In genomic region chr7:101963621-101964020, GRCm38 (mm10) we compare ENCODE assay signal across 17 mouse cellular contexts. TPM values are rescaled to one million over a fixed set of nuclear protein-coding genes. Genes with fewer than 3 reads are reported as not detected.
"Had no signal": no experiment of that assay in that cellular context is flagged by ENCODE, and none has a peak within 500 bp of the region (broad histone marks: within the 10 kb centered on the region; RNA-seq: fewer than 3 reads in every experiment).

No protein-coding gene starts in this region.

- H3K27ac ChIP-seq: left cerebral cortex, adult 2 months; neural tube, embryonic 12.5 days; neural tube, embryonic 15.5 days had no signal

- H3K9me3 ChIP-seq: kidney, embryonic 15.5 days; liver, embryonic 13.5 days; megakaryocyte, embryonic 14.5 days; neural tube, embryonic 12.5 days; neural tube, embryonic 15.5 days had no signal

- H3K9ac ChIP-seq: kidney, embryonic 15.5 days; liver, embryonic 13.5 days; neural tube, embryonic 12.5 days; neural tube, embryonic 15.5 days had no signal

- H3K4me3 ChIP-seq: kidney, embryonic 15.5 days; left cerebral cortex, adult 2 months; liver, embryonic 13.5 days; megakaryocyte, embryonic 14.5 days; neural tube, embryonic 12.5 days; neural tube, embryonic 15.5 days had no signal

- H3K27me3 ChIP-seq: kidney, embryonic 15.5 days; liver, embryonic 13.5 days; megakaryocyte, embryonic 14.5 days; neural tube, embryonic 12.5 days; neural tube, embryonic 15.5 days had no signal

- DNase-seq: kidney, adult 8-10 months; kidney, postnatal 10 days; kidney, postnatal 36 days; layer of hippocampus, postnatal 36 days; liver, embryonic 13.5 days; lung, adult 2 months; midbrain, embryonic 14.5 days; retina, postnatal 1 day; thymus, adult 18-20 months; thymus, postnatal 4 days had no signal

- H3K36me3 ChIP-seq: kidney, embryonic 15.5 days; liver, embryonic 13.5 days; neural tube, embryonic 12.5 days; neural tube, embryonic 15.5 days had no signal

- H3K4me2 ChIP-seq: kidney, embryonic 15.5 days; liver, embryonic 13.5 days; midbrain, embryonic 11.5 days; neural tube, embryonic 12.5 days; neural tube, embryonic 15.5 days had no signal

RNA-seq across cellular contexts. Expression of gene Tomt, which starts 57.5 kb away (rescaled TPM):
- polyA plus RNA-seq: lung, adult 2 months; small intestine, adult 2 months had no signal
